Mouse (Mus musculus) ES-Bruce4 (cell line): ENCODE results near the gene A030005K14Rik. TPM values are rescaled to one million over a fixed set of nuclear protein-coding genes. Genes with fewer than 3 reads are reported as not detected.

Source experiments
- H3K27ac ChIP-seq: 2 replicates; pipeline ENCODE4 v1.5.1; 2012; ENCODE audit warnings: low read length, inconsistent platforms; ENCODE audit not compliant: insufficient read depth
- H3K27me3 ChIP-seq: 2 replicates; pipeline ENCODE4 v1.6.1; 2012; ENCODE audit warnings: mild to moderate bottlenecking, low read length, inconsistent platforms; ENCODE audit not compliant: control insufficient read depth, poor library complexity, insufficient read depth, severe bottlenecking
- H3K36me3 ChIP-seq: 2 replicates; pipeline ENCODE4 v1.6.1; 2012; ENCODE audit warnings: inconsistent platforms, mild to moderate bottlenecking, low read length, moderate library complexity; ENCODE audit not compliant: control insufficient read depth, poor library complexity, insufficient read depth, severe bottlenecking
- H3K4me1 ChIP-seq: one replicate; pipeline ENCODE4 v1.8.1; 2011; ENCODE audit warnings: low read length; ENCODE audit not compliant: control insufficient read depth, insufficient read depth
- H3K4me3 ChIP-seq: 2 replicates; pipeline ENCODE4 v1.5.1; 2011; ENCODE audit warnings: low read depth, mild to moderate bottlenecking, low read length
- H3K9ac ChIP-seq: 2 replicates; pipeline ENCODE4 v1.6.1; 2012; ENCODE audit warnings: low read depth, mild to moderate bottlenecking, inconsistent platforms; ENCODE audit not compliant: poor library complexity, severe bottlenecking
- H3K9me3 ChIP-seq: replicated peaks from 2 replicates; pipeline ENCODE4 v1.6.1; 2012; ENCODE audit warnings: mild to moderate bottlenecking, low read length, inconsistent platforms; ENCODE audit not compliant: control insufficient read depth, poor library complexity, insufficient read depth, severe bottlenecking
- CTCF ChIP-seq: IDR thresholded peaks from one replicate; pipeline ENCODE4 v1.8.1; 2011; ENCODE audit warnings: low read depth, low read length
- EP300 ChIP-seq: IDR thresholded peaks from 2 replicates; pipeline ENCODE4 v1.6.1; 2011; ENCODE audit warnings: low read depth, low read length; ENCODE audit not compliant: insufficient read depth
- POLR2A ChIP-seq: IDR thresholded peaks from one replicate; pipeline ENCODE4 v1.8.1; 2011; ENCODE audit warnings: low read length; ENCODE audit not compliant: insufficient read depth
- polyA plus RNA-seq: library from polyadenylated mRNA; stranded (reverse); fragments of >200 nt; gene quantifications from 2 replicates; pipeline ENCODE4 v1.2.4, GENCODE M21; 2011; ENCODE audit warnings: low read depth; ENCODE audit not compliant: missing spikeins, insufficient read depth, insufficient read length

Gene A030005K14Rik
- polyA plus RNA-seq, 1 experiment: not detected

GRCm38 (mm10) chr1:83042380-83042779, 16.8 kb downstream of the A030005K14Rik start, which contains the start of gene Krtap28-10:
TSS of gene Krtap28-10 (minus strand) at chr1:83042480.
- no peaks in the 10 kb centered on the region for H3K9me3 ChIP-seq
- H3K27me3 ChIP-seq: no peaks in the 10 kb centered on the region
- TF ChIP-seq CTCF: no peak
- H3K4me1 ChIP-seq: no peaks in the 10 kb centered on the region
- no peak within 1 kb of the TSS for H3K9ac ChIP-seq
- no peak within 1 kb of the TSS for H3K27ac ChIP-seq
- H3K36me3 ChIP-seq: no peaks in the 10 kb centered on the region
- H3K4me3 ChIP-seq: no peak within 1 kb of the TSS

- Histone ChIP-seq H3K27me3 (no peaks in the 10 kb centered on the region), H3K27ac (no peak overlapping the region), H3K4me3 (no peak overlapping the region), H3K4me1 (no peaks in the 10 kb centered on the region), H3K36me3 (no peaks in the 10 kb centered on the region), H3K9me3 (no peaks in the 10 kb centered on the region), H3K9ac (no peak overlapping the region)
- no peak for TF ChIP-seq CTCF
- TF ChIP-seq EP300: no peak
- TF ChIP-seq POLR2A: no peak
Measured at GRCm38 (mm10) chr1:83039080-83039479, 20.1 kb downstream of the A030005K14Rik start.

DNA sequence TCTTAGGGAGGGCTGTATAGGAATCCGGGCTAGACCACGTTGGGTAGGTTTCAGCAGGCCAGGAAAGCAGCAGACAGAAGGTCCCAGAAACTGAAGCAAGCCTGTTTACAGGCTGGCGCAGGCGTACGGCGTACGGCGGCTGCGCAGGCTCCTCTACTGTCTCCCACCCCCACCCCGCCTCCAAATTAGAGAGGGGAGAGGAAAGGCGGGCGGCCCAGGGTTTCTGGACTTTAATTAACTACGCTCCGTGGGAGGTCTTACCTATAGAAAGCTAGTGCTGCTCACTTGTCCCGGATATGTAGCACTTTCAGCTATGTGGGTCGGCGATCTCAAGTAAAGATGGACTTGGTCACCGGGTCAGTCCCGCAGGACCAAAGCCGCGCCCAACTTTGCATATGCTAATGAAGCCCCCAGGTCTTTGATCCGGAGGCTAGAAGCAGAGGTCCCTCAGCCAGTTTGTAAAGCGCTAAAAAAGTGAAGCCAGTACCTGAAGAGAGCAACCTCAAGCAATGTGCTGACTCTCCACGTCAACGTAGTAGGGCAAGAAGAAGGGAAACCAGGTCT, 21.0 kb downstream of the A030005K14Rik start, which contains the start of gene Slc19a3:
Gene Slc19a3 (minus strand): TSS at position 340 of the 564 bp plus-strand sequence.
- peak within 1 kb of the TSS; percentile 45 for H3K27ac ChIP-seq
- TF ChIP-seq POLR2A: no peak
- TF ChIP-seq CTCF: no peak
- TF ChIP-seq EP300: no peak
- H3K36me3 ChIP-seq: no peaks in the 10 kb centered on the region

GRCm38 (mm10) chr1:83036892-83037667, 22.1 kb downstream of the A030005K14Rik start:
- Histone ChIP-seq H3K4me1 (no peaks in the 10 kb centered on the region), H3K36me3 (no peaks in the 10 kb centered on the region), H3K4me3 (no peak overlapping the region), H3K9me3 (no peaks in the 10 kb centered on the region), H3K27ac (no peak overlapping the region), H3K27me3 (no peaks in the 10 kb centered on the region), H3K9ac (0 out of 2 replicates have a peak overlapping the region, but pooled peaks have one; percentile 14)
- TF ChIP-seq POLR2A: no peak
- no peak for TF ChIP-seq CTCF
- TF ChIP-seq EP300: no peak

More for the DNA sequence above, 21.0 kb downstream of the A030005K14Rik start, which contains the start of gene Slc19a3:
- H3K4me3 ChIP-seq: peak within 1 kb of the TSS; percentile 62
- no peaks in the 10 kb centered on the region for H3K4me1 ChIP-seq
- H3K27me3 ChIP-seq: no peaks in the 10 kb centered on the region
- H3K9ac ChIP-seq: peak within 1 kb of the TSS; percentile 14; the same call in 1 of the 2 replicates
- no peaks in the 10 kb centered on the region for H3K9me3 ChIP-seq

DNA sequence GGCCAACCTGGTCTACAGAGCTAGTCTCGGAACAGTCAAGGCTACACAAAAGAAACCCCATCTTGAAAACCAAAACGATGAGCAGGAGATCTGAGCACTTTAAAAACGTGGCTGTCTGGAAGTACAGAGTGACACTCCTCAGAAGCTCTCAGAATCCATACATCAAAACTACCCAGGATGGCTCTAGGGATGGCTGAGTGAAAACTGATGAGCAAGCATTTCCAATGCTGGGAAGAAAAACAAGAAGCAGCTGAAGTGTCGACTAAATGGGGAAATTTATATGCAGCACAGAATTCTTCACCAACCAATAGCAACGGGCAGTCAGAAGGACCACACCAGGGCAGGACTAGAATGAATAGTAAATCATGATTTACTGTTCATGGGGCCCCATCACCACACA, 24.7 kb downstream of the A030005K14Rik start:
- TF ChIP-seq EP300: no peak
- TF ChIP-seq POLR2A: no peak
- no peak for TF ChIP-seq CTCF

DNA sequence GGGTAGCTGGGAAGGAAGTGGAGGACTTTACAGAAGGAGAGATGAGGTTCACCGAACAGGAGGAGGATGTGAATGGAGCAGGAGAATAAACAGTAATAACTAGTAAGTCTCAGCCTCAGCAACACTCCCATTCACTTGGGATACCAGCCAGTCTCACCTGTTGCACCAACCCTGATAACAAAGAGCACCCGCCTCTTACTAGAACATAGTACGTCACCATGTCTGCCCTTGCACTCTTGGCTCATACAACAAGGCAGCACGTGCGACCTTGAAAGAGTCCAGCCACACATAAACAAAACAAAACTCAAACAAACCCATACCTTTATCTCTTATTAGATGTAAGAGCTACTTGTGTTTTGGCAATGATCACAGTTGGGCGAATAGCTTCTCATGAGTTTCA, 26.7 kb downstream of the A030005K14Rik start:
- H3K9me3 ChIP-seq: no peaks in the 10 kb centered on the region
- no peak overlapping the region for H3K4me3 ChIP-seq
- H3K27me3 ChIP-seq: no peaks in the 10 kb centered on the region
- H3K36me3 ChIP-seq: no peaks in the 10 kb centered on the region
- no peak overlapping the region for H3K9ac ChIP-seq
- TF ChIP-seq CTCF: no peak
- TF ChIP-seq POLR2A: no peak
- no peak for TF ChIP-seq EP300
- H3K27ac ChIP-seq: no peak overlapping the region
- H3K4me1 ChIP-seq: no peaks in the 10 kb centered on the region

More for the DNA sequence above, 24.7 kb downstream of the A030005K14Rik start:
- Histone ChIP-seq H3K9ac (no peak overlapping the region), H3K27ac (no peak overlapping the region), H3K9me3 (no peaks in the 10 kb centered on the region), H3K27me3 (no peaks in the 10 kb centered on the region), H3K4me3 (no peak overlapping the region), H3K36me3 (no peaks in the 10 kb centered on the region), H3K4me1 (no peaks in the 10 kb centered on the region)
